Mouse (Mus musculus) limb, embryonic 14.5 days (tissue): ENCODE data around the gene Tcte2. TPM values are rescaled to one million over a fixed set of nuclear protein-coding genes. Genes with fewer than 3 reads are reported as not detected.

Experiments used
- ATAC-seq: fragments of 200-750 bp; cut with Nextera tagmentation; 2 replicates; pipeline ENCODE4 v1.8.0; 2017; ENCODE audit warnings: low read depth, moderate number of reproducible peaks, moderate TSS enrichment; ENCODE audit not compliant: low FRiP score
- DNase-seq: peaks from one replicate; pipeline ENCODE4 v3.0.0-alpha.2; 2015; ENCODE audit warnings: low spot score
- H3K27ac ChIP-seq: fragments of 300-500 bp; sonication (generic); replicated peaks from 2 replicates; pipeline ENCODE4 v1.5.1; 2014; ENCODE audit warnings: low read depth, mild to moderate bottlenecking, low read length, moderate library complexity, mixed read lengths
- H3K27me3 ChIP-seq: fragments of 300-500 bp; sonication (generic); 2 replicates; pipeline ENCODE4 v1.6.1; 2014; ENCODE audit warnings: low read length, mixed read lengths; ENCODE audit not compliant: control insufficient read depth, insufficient read depth
- H3K36me3 ChIP-seq: fragments of 300-500 bp; sonication (generic); 2 replicates; pipeline ENCODE4 v1.6.1; 2014; ENCODE audit warnings: mild to moderate bottlenecking, low read length, moderate library complexity, mixed read lengths; ENCODE audit not compliant: control insufficient read depth, insufficient read depth
- H3K4me1 ChIP-seq: fragments of 300-500 bp; sonication (generic); 2 replicates; pipeline ENCODE4 v1.6.1; 2014; ENCODE audit warnings: antibody characterized with exemption, low read length, mixed read lengths; ENCODE audit not compliant: control insufficient read depth, insufficient read depth
- H3K4me2 ChIP-seq: fragments of 300-500 bp; sonication (generic); replicated peaks from 2 replicates; pipeline ENCODE4 v1.6.1; 2014; ENCODE audit warnings: low read depth, mild to moderate bottlenecking, low read length, moderate library complexity; ENCODE audit not compliant: severe bottlenecking
- H3K4me3 ChIP-seq: fragments of 300-500 bp; sonication (generic); replicated peaks from 2 replicates; pipeline ENCODE4 v1.5.1; 2014; ENCODE audit warnings: low read length
- H3K9ac ChIP-seq: fragments of 300-500 bp; sonication (generic); 2 replicates; pipeline ENCODE4 v1.6.1; 2014; ENCODE audit warnings: mild to moderate bottlenecking, low read depth, low read length, moderate library complexity; ENCODE audit not compliant: severe bottlenecking
- H3K9me3 ChIP-seq: fragments of 300-500 bp; sonication (generic); 2 replicates; pipeline ENCODE4 v1.6.1; 2016; ENCODE audit warnings: low read length; ENCODE audit not compliant: control insufficient read depth
- POLR2A ChIP-seq: fragments of 200-500 bp; IDR thresholded peaks from 2 replicates; pipeline ENCODE4 v1.8.0; 2012; ENCODE audit warnings: inconsistent platforms, mild to moderate bottlenecking, moderate library complexity, borderline replicate concordance; ENCODE audit not compliant: insufficient read depth, insufficient read length; ENCODE audit errors: extremely low read depth
- WGBS: fragments of 180-500 bp; shearing (Covaris S2); extraction: QIAGEN DNeasy Blood & Tissue Kit; methylation state at CpG from one replicate; pipeline ENCODE4 v1.1.7; 2014; 5-methylcytosine and 5-hydroxymethylcytosine counted together
- polyA plus RNA-seq, 2 experiments: library from polyadenylated mRNA; depleted of rRNA in 1 of 2; stranded (reverse) in 1 of 2; unstranded in 1 of 2; fragments of >200 nt; fragmentation: Nextera tagmentation in 1 of 2; extraction: Ambion mirVana in 1 of 2; gene quantifications; 2 replicates each; pipeline versions ENCODE4 v1.2.1 to v1.2.3; 2012 to 2014

The Tcte2 gene
- polyA plus RNA-seq, 2 experiments = 4.4 to 5.2 TPM

DNA sequence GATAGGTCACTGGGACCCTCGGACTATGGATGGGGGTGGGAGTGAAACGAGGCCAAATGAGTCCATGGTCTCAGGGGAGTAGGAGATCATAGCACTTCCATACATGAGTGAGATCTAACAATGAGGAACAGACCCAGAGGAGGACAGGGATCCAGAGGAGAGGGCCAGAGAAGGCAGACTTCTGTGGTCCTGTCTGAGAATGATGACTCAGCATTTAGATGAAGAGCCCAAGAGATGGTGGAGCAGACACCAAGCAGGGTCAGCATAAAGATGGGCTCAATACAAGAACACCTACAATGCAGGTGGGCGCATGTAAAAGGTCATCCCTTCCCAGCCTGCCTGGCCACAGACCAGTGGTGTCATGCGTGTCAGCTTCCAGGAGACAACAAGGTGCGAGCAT, 41.4 kb downstream of the Tcte2 start:
- Histone ChIP-seq H3K27ac (no peak overlapping the region), H3K36me3 (no peaks in the 10 kb centered on the region), H3K9me3 (no peaks in the 10 kb centered on the region), H3K4me1 (no peaks in the 10 kb centered on the region), H3K4me3 (no peak overlapping the region), H3K27me3 (no peaks in the 10 kb centered on the region), H3K4me2 (no peak overlapping the region), H3K9ac (no peak overlapping the region)
- WGBS = 94% methylated on average over 5 of the region's 5 CpGs
- no peak for ATAC-seq
- no peak for DNase-seq
- no peak for TF ChIP-seq POLR2A

DNA sequence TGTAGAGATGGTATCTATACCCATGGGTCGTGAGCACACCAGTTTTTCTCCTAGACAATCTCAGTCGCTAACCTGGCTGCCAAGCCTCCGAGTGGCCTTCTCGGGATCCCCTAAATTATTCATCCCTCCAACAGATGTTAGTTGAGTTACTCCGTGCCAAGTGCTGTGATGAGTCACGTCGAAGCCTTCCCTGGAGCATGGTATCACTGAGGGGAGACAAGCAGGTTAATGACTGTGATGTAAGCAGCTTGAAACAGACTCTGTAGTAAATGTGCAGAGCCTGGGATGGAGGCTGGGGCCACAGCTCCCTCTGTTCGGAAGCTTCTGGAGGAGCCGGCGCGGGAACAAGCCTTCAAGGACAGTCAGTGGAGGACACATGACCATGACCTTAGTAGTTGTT, 44.2 kb downstream of the Tcte2 start:
- no peak overlapping the region for H3K9ac ChIP-seq
- no peaks in the 10 kb centered on the region for H3K36me3 ChIP-seq
- no peak overlapping the region for H3K4me2 ChIP-seq
- no peaks in the 10 kb centered on the region for H3K9me3 ChIP-seq
- DNase-seq = no peak
- WGBS = 82% methylated on average over 11 of the region's 11 CpGs
- no peak for ATAC-seq
- H3K4me1 ChIP-seq = no peaks in the 10 kb centered on the region
- no peak overlapping the region for H3K4me3 ChIP-seq
- no peak overlapping the region for H3K27ac ChIP-seq
- TF ChIP-seq POLR2A = no peak
- H3K27me3 ChIP-seq = no peaks in the 10 kb centered on the region

DNA sequence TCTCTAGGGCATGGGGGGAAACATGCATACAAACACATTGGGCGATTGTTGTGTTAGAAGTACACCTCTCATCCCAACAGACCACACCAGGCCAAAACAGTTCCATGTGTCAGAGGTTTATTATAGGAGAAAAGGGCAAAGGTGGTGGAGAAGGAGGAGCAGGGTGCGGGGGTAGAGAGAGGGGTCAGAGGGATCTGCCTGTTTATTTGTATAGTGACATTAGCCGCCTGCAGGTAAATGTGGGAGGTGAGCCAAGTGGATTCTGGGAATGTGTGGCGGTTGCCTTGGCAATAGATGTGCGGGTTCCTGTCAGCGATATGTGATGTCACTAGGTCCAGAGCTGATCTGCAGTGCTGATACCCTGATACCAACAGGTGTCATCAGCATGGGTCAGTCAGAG, 45.3 kb downstream of the Tcte2 start:
- Histone ChIP-seq H3K27ac (no peak overlapping the region), H3K27me3 (no peaks in the 10 kb centered on the region), H3K9me3 (no peaks in the 10 kb centered on the region), H3K9ac (no peak overlapping the region), H3K36me3 (no peaks in the 10 kb centered on the region), H3K4me3 (no peak overlapping the region), H3K4me1 (no peaks in the 10 kb centered on the region), H3K4me2 (no peak overlapping the region)
- DNase-seq (no peak), ATAC-seq (no peak)
- WGBS = 83% methylated on average over 6 of the region's 6 CpGs
- TF ChIP-seq POLR2A = no peak

DNA sequence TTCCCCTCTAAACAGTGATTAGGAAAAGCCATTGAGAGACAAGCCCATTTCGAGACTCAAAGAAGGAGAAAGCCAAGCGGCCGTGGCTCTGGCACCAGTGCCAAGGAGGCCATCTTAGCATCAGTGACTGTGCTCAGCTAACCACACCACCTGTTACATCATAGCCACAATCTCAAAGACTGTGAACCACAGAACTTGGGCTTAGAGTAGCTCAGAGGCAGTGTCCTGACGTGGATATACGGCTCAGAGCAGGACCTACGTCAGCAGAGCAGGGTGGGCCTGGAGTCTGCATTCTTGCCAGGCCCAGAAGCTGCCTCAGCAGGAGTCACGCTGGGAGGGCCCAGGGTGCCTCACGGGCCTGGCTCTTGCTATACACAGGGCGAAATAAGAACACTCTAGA, 46.1 kb downstream of the Tcte2 start:
- no peaks in the 10 kb centered on the region for H3K27me3 ChIP-seq
- no peak for TF ChIP-seq POLR2A
- H3K27ac ChIP-seq = no peak overlapping the region
- H3K4me1 ChIP-seq = no peaks in the 10 kb centered on the region
- DNase-seq (no peak), ATAC-seq (no peak)
- 69% methylated on average over 9 of the region's 9 CpGs for WGBS
- H3K4me3 ChIP-seq = no peak overlapping the region
- no peak overlapping the region for H3K9ac ChIP-seq
- no peaks in the 10 kb centered on the region for H3K36me3 ChIP-seq
- H3K9me3 ChIP-seq = no peaks in the 10 kb centered on the region
- no peak overlapping the region for H3K4me2 ChIP-seq

DNA sequence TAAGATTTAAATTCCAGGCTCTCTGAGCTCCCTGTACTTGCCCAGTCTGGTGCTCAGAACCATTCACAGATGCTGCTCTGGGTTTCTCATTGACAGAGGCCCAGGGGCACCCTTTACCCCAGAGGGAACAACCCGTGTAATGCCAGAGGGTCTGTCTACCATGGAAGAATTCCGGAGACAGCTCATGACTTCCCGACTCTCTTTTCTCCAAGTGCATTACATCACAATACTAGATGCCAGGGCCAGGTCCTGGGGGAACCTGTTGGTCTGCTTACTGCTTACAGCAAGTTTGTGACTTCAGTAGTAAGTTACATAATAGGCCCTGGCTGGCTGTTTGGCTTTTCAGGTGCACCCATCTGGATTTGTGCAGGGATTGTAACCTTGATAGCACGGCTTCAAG, 47.0 kb downstream of the Tcte2 start:
- no peak overlapping the region for H3K4me2 ChIP-seq
- no peak for ATAC-seq
- no peaks in the 10 kb centered on the region for H3K36me3 ChIP-seq
- DNase-seq = no peak
- no peak overlapping the region for H3K4me3 ChIP-seq
- H3K4me1 ChIP-seq = no peaks in the 10 kb centered on the region
- H3K9me3 ChIP-seq = no peaks in the 10 kb centered on the region
- TF ChIP-seq POLR2A = no peak
- WGBS = 57% methylated on average over 4 of the region's 4 CpGs
- no peak overlapping the region for H3K9ac ChIP-seq
- no peaks in the 10 kb centered on the region for H3K27me3 ChIP-seq
- H3K27ac ChIP-seq = no peak overlapping the region

DNA sequence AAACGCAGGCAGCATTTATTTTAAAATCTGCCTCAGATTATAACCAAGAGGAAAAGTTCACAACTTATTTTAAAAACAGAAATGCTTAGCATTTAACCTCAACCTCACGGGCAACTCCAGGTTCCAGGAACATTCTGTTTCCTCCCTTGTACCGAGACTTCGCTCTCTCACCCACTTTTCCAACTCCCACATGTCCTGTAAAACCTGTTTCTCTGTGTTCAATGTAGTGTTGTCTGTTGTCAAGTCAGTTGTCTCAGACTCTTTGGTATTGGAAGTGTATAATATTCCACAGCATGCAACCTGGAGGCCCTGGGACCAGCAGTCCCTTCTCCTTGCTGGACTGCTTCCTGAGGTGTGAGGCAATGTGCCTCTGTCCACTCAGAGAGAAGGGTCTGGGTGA, 47.5 kb downstream of the Tcte2 start:
- Histone ChIP-seq H3K9me3 (no peaks in the 10 kb centered on the region), H3K36me3 (no peaks in the 10 kb centered on the region), H3K27ac (no peak overlapping the region), H3K4me3 (no peak overlapping the region), H3K27me3 (no peaks in the 10 kb centered on the region), H3K4me2 (no peak overlapping the region), H3K9ac (no peak overlapping the region), H3K4me1 (no peaks in the 10 kb centered on the region)
- ATAC-seq (no peak), DNase-seq (no peak)
- WGBS = 71% methylated on average over 4 of the region's 4 CpGs
- no peak for TF ChIP-seq POLR2A
